Mouse (Mus musculus): Measurements from ENCODE around the gene Zar1l.
"Not testable (repeated sequence)": the region's sequence is repeated elsewhere in the genome, so short reads cannot be mapped to it uniquely, and the experiment has no call there.

Gene Zar1l

DNA sequence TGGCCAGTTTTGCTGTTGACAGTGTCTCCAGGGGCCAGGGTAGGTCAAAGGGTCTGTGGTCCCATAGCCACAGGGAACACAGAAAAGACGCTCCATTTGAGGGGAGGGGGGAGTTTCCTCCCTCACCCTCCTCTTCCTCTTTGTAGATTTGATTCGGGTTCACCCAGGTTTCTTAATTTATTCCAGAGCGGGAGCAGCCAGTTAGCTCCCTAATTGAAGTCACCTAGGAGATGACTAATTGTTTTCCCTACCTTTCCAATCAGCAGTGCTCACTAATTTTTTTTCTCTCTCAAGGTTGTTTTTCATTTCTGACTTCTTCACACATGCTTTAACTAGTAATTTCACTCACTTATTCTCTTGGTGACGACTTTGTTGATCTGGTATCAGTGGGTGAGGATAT, at the start of gene Zar1l:
Zar1l (minus strand) TSS at position 101 of the 400 bp plus-strand sequence.
- CTCF ChIA-PET: no interaction called here

DNA sequence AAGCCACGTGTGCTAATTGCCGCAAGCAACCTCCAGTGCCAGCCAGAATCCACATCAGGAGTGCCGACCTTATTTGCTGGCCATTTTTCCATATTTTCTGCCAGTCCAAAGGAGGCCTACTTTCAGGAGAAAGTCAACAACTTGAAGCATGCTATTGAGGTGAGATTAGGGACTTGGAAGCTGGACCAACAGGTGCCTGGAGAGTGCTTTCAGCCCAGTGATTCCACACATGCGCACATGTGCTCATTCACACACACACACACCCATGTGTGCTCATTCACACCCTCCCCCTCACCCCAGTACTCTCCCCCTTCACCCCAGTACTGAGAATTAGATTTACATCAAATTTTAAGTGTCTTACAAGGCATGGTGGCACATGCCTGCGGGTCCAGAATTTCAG, 49.0 kb upstream of the Zar1l start:
- CTCF ChIA-PET: no interaction called here

DNA sequence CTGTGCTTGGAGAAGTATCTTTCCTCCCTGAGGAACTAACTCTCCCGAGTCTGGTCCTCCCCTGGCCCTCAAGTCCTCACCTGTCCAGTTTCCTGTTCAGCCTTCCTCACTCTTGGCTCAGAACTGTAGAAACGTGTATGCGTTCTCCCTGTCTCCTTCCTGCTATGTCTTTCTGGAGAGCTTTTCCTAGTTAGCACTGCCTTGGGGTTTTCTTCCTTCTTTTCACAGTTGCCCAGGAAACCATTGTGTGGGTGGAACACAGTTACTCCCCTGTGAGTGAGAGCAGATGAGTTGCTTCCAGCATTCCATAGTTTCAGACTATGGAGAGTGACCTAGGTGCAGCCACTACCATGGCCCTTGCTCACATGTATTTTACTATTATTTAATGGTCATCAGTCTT, 48.3 kb upstream of the Zar1l start:
- CTCF ChIA-PET: no interaction called here

DNA sequence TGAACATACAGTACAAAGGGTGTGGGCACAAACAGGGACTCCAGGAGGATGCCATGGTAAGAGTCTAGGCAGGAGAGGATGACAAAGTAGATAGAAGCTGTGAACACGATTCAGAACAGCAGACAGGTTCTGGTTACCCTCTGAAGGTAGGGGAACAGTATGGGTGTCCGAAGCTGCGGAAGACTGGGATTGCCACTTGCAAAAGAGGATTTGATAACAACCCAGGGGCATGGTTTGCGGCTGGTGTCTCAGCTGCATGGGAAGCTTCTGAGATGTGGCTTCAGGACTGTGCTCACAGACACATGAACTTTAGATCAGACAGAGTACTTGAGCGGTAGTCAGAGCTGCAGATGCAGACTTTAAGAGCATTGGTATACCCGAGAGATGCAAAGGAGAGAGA, 46.5 kb upstream of the Zar1l start:
- CTCF ChIA-PET: no interaction called here

DNA sequence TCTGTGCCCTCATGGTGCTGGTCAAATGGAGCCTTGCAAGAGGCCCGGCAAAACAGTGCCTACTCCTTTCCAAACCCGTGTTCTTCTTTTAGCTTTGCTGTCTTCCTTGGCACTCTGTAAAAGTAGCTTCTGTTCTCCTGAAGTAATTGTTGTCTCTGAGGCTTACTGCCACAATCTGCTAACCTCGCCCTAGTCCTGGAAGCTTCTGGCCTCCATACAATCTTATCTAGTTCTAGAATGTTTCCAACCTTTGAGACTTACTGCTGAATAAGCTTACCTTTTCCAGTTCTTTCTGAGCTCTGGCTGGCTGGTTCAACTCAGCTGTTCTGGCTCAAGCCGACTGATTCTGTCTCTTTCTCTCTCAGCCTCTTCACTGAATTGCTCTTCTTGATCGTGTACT, 43.8 kb upstream of the Zar1l start:
- CTCF ChIA-PET: no interaction called here

DNA sequence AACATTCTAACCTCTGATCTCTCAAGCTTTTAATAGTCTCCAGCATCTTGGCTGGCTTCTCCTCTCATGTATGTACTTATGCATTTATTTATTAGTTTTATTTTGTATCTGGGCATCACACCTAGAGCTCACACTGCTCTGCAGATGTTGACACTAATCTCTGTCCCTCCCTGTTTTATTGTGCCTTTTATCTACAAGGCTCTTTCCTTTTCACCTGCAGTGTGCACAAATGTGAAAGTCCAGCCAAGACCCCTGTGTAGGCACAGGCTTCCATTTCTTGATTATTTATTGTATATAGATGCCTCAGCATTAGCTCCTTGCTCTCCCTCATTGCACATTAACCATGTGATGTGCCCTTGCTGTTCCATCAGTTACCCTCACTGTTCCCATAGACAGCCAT, 43.4 kb upstream of the Zar1l start:
- CTCF ChIA-PET: no interaction called here

DNA sequence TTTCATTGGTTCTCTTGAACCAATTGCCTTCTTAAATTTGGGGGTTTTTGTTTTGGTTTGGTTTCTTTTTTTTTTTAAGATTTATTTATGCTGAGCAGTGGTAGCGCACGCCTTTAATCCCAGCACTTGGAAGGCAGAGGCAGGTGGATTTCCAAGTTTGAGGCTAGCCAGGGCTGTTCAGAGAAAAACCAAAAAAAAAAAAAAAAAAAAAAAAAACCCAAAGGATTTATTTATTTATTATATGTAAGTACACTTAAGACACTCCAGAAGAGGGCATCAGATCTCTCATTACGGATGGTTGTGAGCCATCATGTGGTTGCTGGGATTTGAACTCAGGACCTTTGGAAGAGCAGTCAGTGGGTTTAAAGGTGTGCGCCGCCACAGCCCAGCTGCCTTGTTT, 42.9 kb upstream of the Zar1l start:
- CTCF ChIA-PET: no interaction called here

DNA sequence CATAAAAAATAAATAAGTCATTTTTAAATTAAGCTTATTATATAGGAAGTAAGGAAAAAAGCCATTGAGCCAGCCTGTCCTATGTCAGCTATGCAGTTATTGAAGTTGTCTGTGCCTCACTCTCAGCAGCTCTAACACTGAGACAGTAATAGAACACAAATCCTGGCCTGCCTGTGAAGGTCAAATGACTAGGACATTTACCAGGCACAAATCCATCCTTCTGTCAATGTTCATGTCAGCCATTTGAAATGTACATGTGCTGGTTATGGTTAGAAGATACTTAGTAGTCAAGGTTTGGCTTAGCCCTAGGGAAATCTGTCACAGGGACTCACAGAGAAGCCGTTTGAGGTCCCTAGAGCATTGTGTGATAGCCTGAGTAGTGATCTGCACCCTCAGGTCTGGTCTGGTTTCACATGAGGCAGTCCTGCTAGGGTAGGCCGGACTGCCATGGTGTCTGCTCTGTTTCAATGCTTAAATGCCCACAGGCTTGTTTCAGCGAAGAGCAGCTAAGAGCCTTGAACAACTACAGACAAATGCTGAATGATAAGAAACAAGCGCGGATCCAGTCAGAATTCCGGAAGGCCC, 41.6 kb upstream of the Zar1l start:
- CTCF ChIA-PET: interaction anchor here (0.5 kb wide), 1 partner anchor 95 kb away, joined by 4 read pairs; no protein-coding TSS in a partner anchor

DNA sequence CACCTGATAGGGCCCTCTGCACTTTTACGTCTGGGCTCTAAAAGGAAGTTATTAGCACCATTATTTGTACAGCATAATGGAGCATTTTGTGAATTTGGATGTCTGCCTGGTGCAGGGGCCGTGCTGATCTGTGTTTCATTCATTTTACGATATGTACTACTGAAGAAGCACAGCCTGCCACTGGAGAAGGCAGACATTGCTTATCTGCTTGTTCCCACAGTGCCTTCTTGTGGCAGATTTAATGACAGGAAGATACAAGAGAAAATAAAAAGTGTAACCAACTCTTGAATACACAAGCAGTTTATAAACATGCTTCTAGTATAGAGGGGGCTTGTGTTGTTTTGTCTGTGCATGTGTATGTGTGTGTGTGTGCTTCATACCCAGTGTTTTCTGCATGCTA, 33.7 kb upstream of the Zar1l start:
- CTCF ChIA-PET: no interaction called here

DNA sequence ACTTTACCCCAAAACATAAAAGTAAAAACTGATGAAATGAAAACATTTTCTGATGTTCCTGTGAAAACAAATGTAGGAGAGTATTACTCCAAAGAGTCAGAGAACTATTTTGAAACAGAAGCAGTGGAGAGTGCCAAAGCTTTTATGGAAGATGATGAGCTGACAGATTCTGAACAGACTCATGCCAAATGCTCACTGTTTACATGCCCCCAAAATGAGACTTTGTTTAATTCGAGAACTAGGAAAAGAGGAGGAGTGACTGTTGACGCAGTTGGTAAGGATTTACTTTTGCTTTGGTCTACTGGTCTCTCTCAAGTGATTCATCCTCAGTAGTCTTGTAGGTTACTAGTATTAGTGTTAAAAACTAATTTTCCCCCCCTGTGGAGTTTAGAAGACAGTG, 25.2 kb upstream of the Zar1l start:
- CTCF ChIA-PET: no interaction called here

DNA sequence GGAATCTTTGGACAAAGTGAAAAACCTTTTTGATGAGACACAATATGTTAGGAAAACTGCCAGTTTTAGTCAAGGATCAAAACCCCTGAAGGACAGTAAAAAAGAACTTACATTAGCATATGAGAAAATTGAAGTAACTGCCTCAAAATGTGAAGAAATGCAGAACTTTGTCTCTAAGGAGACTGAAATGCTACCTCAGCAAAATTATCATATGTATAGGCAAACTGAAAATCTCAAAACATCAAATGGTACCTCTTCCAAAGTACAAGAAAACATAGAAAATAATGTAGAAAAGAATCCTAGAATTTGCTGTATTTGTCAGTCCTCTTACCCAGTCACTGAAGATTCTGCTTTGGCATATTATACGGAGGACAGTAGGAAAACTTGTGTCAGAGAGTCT, 23.3 kb upstream of the Zar1l start:
- CTCF ChIA-PET: no interaction called here

DNA sequence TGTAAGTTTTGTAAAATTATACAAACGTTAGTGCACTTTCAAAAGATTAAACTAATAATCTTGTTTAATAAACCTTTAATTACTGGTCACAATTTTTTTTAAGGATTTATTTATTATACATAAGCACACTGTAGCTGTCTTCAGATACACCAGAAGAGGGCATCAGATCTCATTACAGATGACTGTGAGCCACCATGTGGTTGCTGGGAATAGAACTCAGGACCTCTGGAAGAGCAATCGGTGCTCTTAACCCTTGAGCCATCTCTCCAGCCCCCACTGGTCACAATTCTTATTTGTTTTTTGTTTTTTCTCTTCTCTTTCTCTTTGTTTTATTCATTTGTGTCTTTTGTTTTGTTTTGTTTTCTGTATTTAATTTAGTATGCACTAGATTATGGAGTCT, 7.3 kb upstream of the Zar1l start:
- CTCF ChIA-PET: no interaction called here

DNA sequence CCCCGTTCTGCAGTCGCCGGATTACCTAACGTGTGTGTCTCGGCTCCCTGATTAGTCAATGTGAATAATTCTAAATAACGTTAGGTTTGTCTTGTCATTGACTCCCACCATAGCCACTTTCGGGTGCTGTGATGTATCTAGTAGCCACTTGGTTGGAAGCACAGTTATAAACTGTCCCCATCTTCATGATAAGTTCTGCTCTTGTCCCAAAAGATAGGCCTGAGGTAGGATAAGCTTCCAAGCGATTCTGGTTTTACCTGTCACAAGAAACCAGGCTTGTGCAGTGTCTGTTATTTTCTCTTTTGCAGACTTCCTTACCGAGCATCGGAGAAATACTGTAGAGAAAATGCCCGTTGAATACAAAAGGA, 4.9 kb upstream of the Zar1l start:
- CTCF ChIA-PET: no interaction called here

DNA sequence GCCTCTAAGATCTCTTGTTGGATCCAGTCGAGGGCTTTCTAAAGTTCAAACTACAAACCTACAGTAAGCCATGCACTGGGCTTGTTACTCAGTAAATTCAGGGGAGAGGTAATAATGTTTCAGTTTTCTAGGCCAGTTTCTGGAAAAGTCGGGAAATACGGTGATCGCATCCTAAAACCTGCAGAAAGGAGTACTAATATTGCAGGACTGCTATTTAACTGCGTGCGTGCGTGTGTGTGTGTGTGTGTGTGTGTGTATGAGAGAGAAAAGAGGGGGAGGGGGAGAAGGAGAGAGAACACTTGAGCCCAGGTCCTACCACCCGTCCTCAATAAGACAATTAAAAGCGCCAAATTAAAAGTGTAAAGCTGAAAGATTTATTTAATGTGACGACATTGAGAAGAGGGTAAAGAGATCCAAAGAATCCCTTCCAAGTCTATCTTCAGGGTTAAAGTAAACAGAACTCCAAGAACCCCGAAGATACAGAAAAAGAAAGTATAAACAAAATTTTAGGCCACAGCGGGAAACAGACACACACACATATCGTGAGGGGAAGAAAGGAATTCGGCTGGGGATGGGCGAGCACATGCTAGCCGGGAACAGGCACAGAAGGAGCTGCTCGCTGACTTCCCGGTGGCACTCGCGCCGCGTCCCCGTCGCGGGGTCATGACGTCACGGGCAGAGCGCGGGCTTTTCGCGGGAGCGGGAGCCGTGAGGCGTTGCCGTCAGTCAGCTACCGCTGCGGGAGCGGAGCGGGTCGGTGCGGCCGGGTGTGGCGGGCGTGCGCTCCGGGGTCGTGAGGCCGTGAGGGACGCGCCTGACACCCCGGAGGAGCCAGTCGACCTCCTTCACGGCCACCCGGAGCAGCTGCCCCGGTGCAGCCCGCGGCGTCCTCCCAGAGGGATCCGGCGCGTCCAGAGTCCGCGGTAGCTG, 4.2 kb upstream of the Zar1l start, which contains the start of gene Brca2:
Brca2 (plus strand) TSS at position 694 of the 930 bp plus-strand sequence.
- CTCF ChIA-PET: interaction anchor here (0.6 kb wide), 1 partner anchor 96 kb away, joined by 8 read pairs; no protein-coding TSS in a partner anchor

DNA sequence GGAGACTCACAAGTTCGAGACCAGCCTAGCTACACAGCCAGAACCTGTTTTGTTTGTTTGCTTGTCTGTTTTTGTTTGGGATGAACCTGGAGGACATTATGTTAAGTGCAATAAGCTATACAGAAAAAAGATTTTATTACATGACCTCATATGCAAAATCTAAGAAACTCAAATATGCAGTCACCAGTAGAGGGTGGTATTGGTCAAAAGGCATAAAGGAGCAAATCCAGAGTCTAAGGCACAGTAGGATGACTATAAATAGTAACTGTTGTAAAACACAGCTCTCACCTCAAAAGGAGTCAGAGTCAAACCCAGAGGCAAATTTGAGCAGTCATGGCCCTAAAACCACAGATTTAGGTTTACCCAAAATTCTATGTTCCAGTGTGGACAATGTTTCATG, 1.6 kb upstream of the Zar1l start:
- CTCF ChIA-PET: interaction anchor here (0.5 kb wide), 1 partner anchor 154 kb away, joined by 3 read pairs; the partner anchor contains the start of gene Pds5b

DNA sequence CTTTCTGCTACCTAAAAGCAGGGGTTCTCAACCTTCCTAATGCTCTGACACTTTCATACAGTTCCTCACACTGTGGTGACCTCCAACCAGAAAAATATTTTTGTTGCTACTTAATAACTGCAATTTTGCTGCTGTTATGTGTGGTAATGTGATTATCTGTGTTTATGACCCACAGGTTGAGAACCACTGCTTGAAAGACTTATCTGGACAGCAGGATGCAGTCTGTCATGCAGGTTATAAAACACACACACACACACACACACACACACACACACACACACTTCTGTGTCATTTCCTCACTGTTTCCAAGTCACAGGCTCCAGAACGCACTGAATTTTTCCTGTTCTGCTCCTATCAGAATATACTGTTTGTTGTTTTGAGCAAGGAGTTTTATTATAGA, 3.9 kb downstream of the Zar1l start:
- CTCF ChIA-PET: no interaction called here

DNA sequence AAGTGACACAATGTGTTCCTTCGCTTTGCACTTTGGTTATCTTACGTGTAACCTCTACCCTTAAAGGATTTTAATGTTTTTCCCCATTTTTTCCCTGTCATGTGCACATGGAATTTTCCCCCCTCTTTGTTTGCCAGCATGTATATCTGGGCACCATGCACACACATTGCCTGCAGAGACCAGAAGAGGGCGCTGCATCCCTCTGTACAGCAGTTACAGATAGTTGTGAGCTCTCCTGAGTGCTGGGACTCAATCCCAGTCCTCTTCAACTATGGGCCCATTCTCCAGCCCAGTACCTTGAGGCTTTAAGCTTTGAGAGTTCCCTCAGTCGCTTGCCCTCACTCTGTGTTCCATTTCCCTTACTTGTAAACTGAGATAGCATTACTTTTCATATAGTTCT, 4.7 kb downstream of the Zar1l start:
- CTCF ChIA-PET: interaction anchor here (0.7 kb wide), 1 partner anchor 406 kb away, joined by 4 read pairs; no protein-coding TSS in a partner anchor

DNA sequence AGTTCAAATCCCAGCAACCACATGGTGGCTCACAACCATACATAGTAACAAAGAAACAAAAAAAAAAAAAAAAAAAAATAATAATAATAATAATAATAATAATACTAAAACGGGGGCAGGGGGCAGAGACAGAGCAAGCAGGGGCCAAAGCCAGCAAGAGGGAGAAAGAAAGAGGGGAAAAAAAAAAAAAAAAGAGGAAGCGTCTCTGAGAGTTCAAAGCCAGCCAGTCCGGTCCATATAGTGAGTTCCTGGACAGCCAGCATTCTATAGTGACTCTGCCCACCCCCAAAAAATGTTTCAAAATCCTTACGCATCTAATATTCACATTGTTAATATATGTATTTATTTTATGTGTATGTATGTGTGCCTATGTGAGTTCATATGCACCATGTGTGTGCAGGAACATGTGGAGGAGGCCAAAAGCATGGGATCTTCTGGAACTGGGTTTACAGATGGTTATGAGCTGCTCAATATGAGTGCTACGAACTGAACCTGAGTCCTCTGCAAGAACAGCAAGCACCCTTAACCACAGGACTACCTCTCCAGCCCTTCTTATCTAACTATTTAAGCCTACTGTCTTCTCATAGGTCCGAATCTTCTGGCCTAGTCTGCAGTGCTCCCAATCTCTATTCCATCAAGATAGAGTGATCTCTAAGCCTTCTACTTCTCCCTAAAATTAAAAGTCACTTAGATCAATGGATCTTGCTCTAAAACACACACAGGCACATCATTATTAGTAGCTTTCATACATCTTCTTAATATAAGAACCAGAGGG, 7.3 kb downstream of the Zar1l start:
- CTCF ChIA-PET: no interaction called here

DNA sequence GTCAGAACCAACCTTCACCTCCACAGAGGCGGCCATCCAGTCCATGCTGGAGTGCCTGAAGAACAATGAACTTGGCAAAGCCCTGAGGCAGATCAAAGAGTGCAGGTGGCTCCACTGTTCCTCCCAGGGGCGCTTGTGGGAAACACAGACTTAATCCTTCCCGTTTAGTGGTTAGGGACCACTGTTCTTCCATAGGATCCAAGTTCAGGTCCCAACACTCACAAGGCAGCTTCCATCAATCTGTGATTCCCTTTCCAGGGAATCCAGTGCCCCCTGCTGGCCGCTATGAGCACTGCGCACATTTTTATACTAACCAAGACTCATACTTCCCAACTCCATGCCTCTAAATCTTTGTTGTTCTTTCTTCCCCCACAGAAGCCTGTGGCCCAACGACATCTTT, 22.2 kb downstream of the Zar1l start:
- CTCF ChIA-PET: no interaction called here

DNA sequence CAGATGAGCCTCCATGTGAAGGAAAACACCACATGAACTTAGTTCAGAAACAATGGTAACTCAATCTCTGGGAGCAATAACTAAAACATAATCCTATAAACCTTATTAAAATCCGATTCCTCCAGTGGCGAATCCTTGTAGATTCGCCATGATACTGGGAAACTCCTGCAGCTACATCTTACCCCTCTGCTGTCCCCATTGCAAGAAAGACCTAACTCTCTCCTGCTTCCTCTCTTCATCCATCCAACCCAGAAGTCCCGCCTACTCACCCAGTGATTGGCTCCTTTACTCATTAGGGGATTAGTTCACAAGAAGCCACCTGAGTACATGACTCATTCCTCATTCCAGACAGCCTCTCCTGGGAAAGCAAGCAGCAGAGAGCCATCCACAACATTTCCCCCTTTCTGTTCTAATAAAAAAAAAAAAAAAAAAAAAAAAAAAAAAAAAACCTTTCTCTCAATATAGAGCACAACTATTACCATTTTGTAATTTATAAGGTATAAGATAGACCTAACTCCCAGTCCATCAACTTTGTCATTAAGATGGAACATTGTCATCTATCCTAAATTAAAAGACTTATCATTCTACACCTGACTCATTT, 26.3 kb downstream of the Zar1l start:
- CTCF ChIA-PET: not testable (repeated sequence)

DNA sequence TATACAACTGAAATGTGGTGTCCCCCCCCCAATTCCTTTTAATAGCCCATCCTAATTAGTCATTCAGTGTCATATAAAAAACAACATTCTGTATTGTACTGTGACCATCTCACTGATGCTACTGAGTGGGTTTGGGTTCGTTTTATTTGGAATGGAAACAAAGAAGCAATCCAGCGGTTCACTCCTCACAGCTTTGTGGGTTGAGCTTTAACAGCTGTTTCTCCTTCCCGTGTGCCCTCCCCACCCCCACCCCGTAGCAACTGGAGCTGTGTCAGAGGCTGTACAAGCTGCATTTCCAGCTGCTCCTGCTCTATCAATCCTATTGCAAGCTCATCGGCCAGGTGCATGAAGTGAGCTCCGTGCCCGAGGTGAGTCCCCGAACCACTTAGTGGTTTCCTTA, 27.1 kb downstream of the Zar1l start:
- CTCF ChIA-PET: interaction anchor here (0.6 kb wide), 1 partner anchor 245 kb away, joined by 3 read pairs; no protein-coding TSS in a partner anchor

DNA sequence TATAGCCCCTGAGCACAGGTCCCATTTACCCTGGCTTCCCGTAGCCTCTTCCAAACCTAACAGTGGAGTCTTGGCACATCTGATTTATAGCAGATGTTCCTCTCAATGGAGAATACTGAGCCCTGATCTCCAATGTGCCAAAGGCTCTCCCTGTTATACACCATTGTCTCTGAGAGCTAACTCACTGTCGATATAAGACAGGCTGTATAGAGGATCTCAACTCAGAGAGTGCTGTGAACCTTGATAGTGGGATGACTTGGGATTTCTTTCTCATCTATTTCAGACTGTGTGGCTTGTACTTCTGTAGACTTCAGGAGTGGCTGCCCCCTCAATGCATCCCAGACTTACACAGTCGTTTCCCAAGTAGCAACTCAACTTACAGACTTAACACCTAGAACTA, 27.7 kb downstream of the Zar1l start:
- CTCF ChIA-PET: interaction anchor here (0.6 kb wide), 1 partner anchor 245 kb away, joined by 3 read pairs; no protein-coding TSS in a partner anchor

Measured in spleen, embryonic (tissue).